Mouse (Mus musculus) embryonic fibroblast, embryonic 13.5 days (primary cell): ENCODE measurements around the gene Mx1.

Experiments
- CTCF ChIP-seq: IDR thresholded peaks from 2 replicates; pipeline ENCODE4 v1.5.1; 2011; ENCODE audit warnings: mild to moderate bottlenecking, control low read depth, low read length, moderate library complexity, borderline replicate concordance; ENCODE audit not compliant: insufficient read depth
- POLR2A ChIP-seq: IDR thresholded peaks from 2 replicates; pipeline ENCODE4 v1.6.1; 2011; ENCODE audit warnings: low read depth, mild to moderate bottlenecking, control low read depth, low read length, moderate library complexity

GRCm38 (mm10) chr16:97500901-97501300 is 38.2 kb upstream of the Mx1 start:
- TF ChIP-seq CTCF = no peak
- TF ChIP-seq POLR2A = no peak
